Mouse (Mus musculus): ENCODE data around the gene Osr1. TPM values are rescaled to one million over a fixed set of nuclear protein-coding genes. Genes with fewer than 3 reads are reported as not detected.

Gene Osr1
- polyA plus RNA-seq, 1 experiment from 2014 or later = 20.2 TPM

GRCm38 (mm10) chr12:9578591-9578990, 8.7 kb downstream of the Osr1 start:
- WGBS = 35% methylated on average over 4 of the region's 4 CpGs
- H3K27me3 ChIP-seq (replicated peaks) = peaks cover 95% of the 10 kb centered on the region
- H3K36me3 ChIP-seq = no peaks in the 10 kb centered on the region
- H3K4me3 ChIP-seq = peak overlapping the region; percentile 64
- H3K9ac ChIP-seq = no peak overlapping the region
- H3K27ac ChIP-seq (replicated peaks) = no peak overlapping the region
- no peak for ATAC-seq (ENCODE audit: extremely low read depth, insufficient number of reproducible peaks, low FRiP score, low TSS enrichment)
- H3K4me1 ChIP-seq = peaks cover 37% of the 10 kb centered on the region
- no peaks in the 10 kb centered on the region for H3K9me3 ChIP-seq
- H3K4me2 ChIP-seq = peak overlapping the region; percentile 86

GRCm38 (mm10) chr12:9579301-9580030, 9.6 kb downstream of the Osr1 start:
- 5% methylated on average over 31 of the region's 31 CpGs for WGBS
- Histone ChIP-seq H3K27me3 (replicated peaks) (peaks cover 98% of the 10 kb centered on the region), H3K27ac (replicated peaks) (no peak overlapping the region), H3K4me2 (peak overlapping the region; percentile 86), H3K9ac (peak overlapping the region; percentile 47), H3K9me3 (no peaks in the 10 kb centered on the region), H3K36me3 (no peaks in the 10 kb centered on the region), H3K4me3 (peak overlapping the region; percentile 64), H3K4me1 (peaks cover 33% of the 10 kb centered on the region)
- no peak for ATAC-seq (ENCODE audit: extremely low read depth, insufficient number of reproducible peaks, low FRiP score, low TSS enrichment)

- Histone ChIP-seq H3K27me3 (replicated peaks) (peaks cover 92% of the 10 kb centered on the region), H3K4me1 (peaks cover 38% of the 10 kb centered on the region), H3K4me3 (peak overlapping the region; percentile 64), H3K36me3 (no peaks in the 10 kb centered on the region), H3K9me3 (no peaks in the 10 kb centered on the region), H3K27ac (replicated peaks) (no peak overlapping the region), H3K4me2 (peak overlapping the region; percentile 86), H3K9ac (peak overlapping the region; percentile 68)
- WGBS = 4% methylated on average over 33 of the region's 33 CpGs
- no peak for ATAC-seq (ENCODE audit: extremely low read depth, insufficient number of reproducible peaks, low FRiP score, low TSS enrichment)
Measured at GRCm38 (mm10) chr12:9580041-9580905, 10.4 kb downstream of the Osr1 start.

GRCm38 (mm10) chr12:9581011-9581410, 11.1 kb downstream of the Osr1 start:
- no peak for ATAC-seq (ENCODE audit: extremely low read depth, insufficient number of reproducible peaks, low FRiP score, low TSS enrichment)
- H3K9me3 ChIP-seq = no peaks in the 10 kb centered on the region
- peak overlapping the region; percentile 64 for H3K4me3 ChIP-seq
- H3K4me1 ChIP-seq = peaks cover 41% of the 10 kb centered on the region
- H3K27ac ChIP-seq (replicated peaks) = no peak overlapping the region
- no peaks in the 10 kb centered on the region for H3K36me3 ChIP-seq
- WGBS = 3% methylated on average over 30 of the region's 30 CpGs
- peak overlapping the region; percentile 68 for H3K9ac ChIP-seq
- H3K27me3 ChIP-seq (replicated peaks) = peaks cover 84% of the 10 kb centered on the region
- H3K4me2 ChIP-seq = peak overlapping the region; percentile 86

GRCm38 (mm10) chr12:9581506-9581905, 11.6 kb downstream of the Osr1 start:
- H3K9me3 ChIP-seq = no peaks in the 10 kb centered on the region
- H3K4me2 ChIP-seq = peak overlapping the region; percentile 86
- H3K9ac ChIP-seq = peak overlapping the region; percentile 68; the same call in 1 of the 2 replicates
- H3K4me1 ChIP-seq = peaks cover 41% of the 10 kb centered on the region
- H3K27ac ChIP-seq (replicated peaks) = no peak overlapping the region
- WGBS = 13% methylated on average over 12 of the region's 12 CpGs
- no peaks in the 10 kb centered on the region for H3K36me3 ChIP-seq
- peak overlapping the region; percentile 64 for H3K4me3 ChIP-seq
- peaks cover 79% of the 10 kb centered on the region for H3K27me3 ChIP-seq (replicated peaks)
- no peak for ATAC-seq (ENCODE audit: extremely low read depth, insufficient number of reproducible peaks, low FRiP score, low TSS enrichment)

GRCm38 (mm10) chr12:9582248-9582995, 12.5 kb downstream of the Osr1 start:
- H3K4me3 ChIP-seq = peak overlapping the region; percentile 22; the same call in 1 of the 2 replicates
- H3K4me1 ChIP-seq = peaks cover 41% of the 10 kb centered on the region
- H3K27me3 ChIP-seq (replicated peaks) = peaks cover 70% of the 10 kb centered on the region
- H3K9ac ChIP-seq = no peak overlapping the region
- H3K4me2 ChIP-seq = peak overlapping the region; percentile 29
- H3K9me3 ChIP-seq = no peaks in the 10 kb centered on the region
- no peak for ATAC-seq (ENCODE audit: extremely low read depth, insufficient number of reproducible peaks, low FRiP score, low TSS enrichment)
- H3K27ac ChIP-seq (replicated peaks) = no peak overlapping the region
- 13% methylated on average over 14 of the region's 14 CpGs for WGBS
- H3K36me3 ChIP-seq = no peaks in the 10 kb centered on the region

- no peaks in the 10 kb centered on the region for H3K9me3 ChIP-seq
- whole genome bisulfite sequencing = 34% methylated on average over 2 of the region's 2 CpGs
- no peaks in the 10 kb centered on the region for H3K36me3 ChIP-seq
- H3K27ac ChIP-seq (replicated peaks) = no peak overlapping the region
- H3K4me1 ChIP-seq = peaks cover 41% of the 10 kb centered on the region
- no peak overlapping the region for H3K9ac ChIP-seq
- no peak for ATAC-seq (ENCODE audit: extremely low read depth, insufficient number of reproducible peaks, low FRiP score, low TSS enrichment)
- peaks cover 61% of the 10 kb centered on the region for H3K27me3 ChIP-seq (replicated peaks)
- H3K4me3 ChIP-seq = no peak overlapping the region
- H3K4me2 ChIP-seq = no peak overlapping the region
Measured at GRCm38 (mm10) chr12:9583380-9583779, 13.5 kb downstream of the Osr1 start.

- 2% methylated on average over 23 of the region's 23 CpGs for WGBS
- Histone ChIP-seq H3K4me3 (peak overlapping the region; percentile 52), H3K36me3 (no peaks in the 10 kb centered on the region), H3K4me1 (peaks cover 35% of the 10 kb centered on the region), H3K27ac (replicated peaks) (0 out of 2 replicates have a peak overlapping the region, but pooled peaks have one; percentile 12), H3K9ac (peak overlapping the region; percentile 75), H3K4me2 (peak overlapping the region; percentile 78), H3K27me3 (replicated peaks) (peaks cover 49% of the 10 kb centered on the region), H3K9me3 (no peaks in the 10 kb centered on the region)
- peak; percentile 78; the same call in 1 of the 2 replicates for ATAC-seq (ENCODE audit: extremely low read depth, insufficient number of reproducible peaks, low FRiP score, low TSS enrichment)
Measured at GRCm38 (mm10) chr12:9584366-9585084, 14.6 kb downstream of the Osr1 start.

- WGBS = 1% methylated on average over 7 of the region's 7 CpGs
- H3K9ac ChIP-seq = peak overlapping the region; percentile 75
- ATAC-seq (ENCODE audit: extremely low read depth, insufficient number of reproducible peaks, low FRiP score, low TSS enrichment) = no peak
- H3K9me3 ChIP-seq = no peaks in the 10 kb centered on the region
- H3K27ac ChIP-seq (replicated peaks) = 0 out of 2 replicates have a peak overlapping the region, but pooled peaks have one; percentile 10
- H3K4me1 ChIP-seq = peaks cover 30% of the 10 kb centered on the region
- H3K4me2 ChIP-seq = peak overlapping the region; percentile 78
- no peaks in the 10 kb centered on the region for H3K36me3 ChIP-seq
- peaks cover 45% of the 10 kb centered on the region for H3K27me3 ChIP-seq (replicated peaks)
- peak overlapping the region; percentile 52 for H3K4me3 ChIP-seq
Measured at GRCm38 (mm10) chr12:9585085-9585453, 15.2 kb downstream of the Osr1 start.

GRCm38 (mm10) chr12:9587732-9588131, 17.8 kb downstream of the Osr1 start:
- Histone ChIP-seq H3K4me2 (no peak overlapping the region), H3K9me3 (no peaks in the 10 kb centered on the region), H3K36me3 (no peaks in the 10 kb centered on the region), H3K4me3 (no peak overlapping the region), H3K27me3 (replicated peaks) (peaks cover 19% of the 10 kb centered on the region), H3K4me1 (0 out of 2 replicates have a peak, but pooled peaks cover 11% of the 10 kb centered on the region), H3K9ac (no peak overlapping the region), H3K27ac (replicated peaks) (no peak overlapping the region)
- ATAC-seq (ENCODE audit: extremely low read depth, insufficient number of reproducible peaks, low FRiP score, low TSS enrichment) = no peak
- WGBS = 81% methylated on average over 1 of the region's 1 CpGs
